Mouse (Mus musculus) intestine, postnatal 0 days (tissue): Measurements from ENCODE around the gene Hgfac. TPM values are rescaled to one million over a fixed set of nuclear protein-coding genes. Genes with fewer than 3 reads are reported as not detected.

Experiments
- ATAC-seq: fragments of 200-750 bp; cut with Nextera tagmentation; 2 replicates; pipeline ENCODE4 v1.8.0; 2017; ENCODE audit warnings: mild to moderate bottlenecking, moderate TSS enrichment, moderate library complexity
- H3K27ac ChIP-seq: fragments of 300-500 bp; sonication (generic); 2 replicates; pipeline ENCODE4 v1.5.1; 2014; ENCODE audit warnings: mild to moderate bottlenecking, low read depth, low read length, moderate library complexity
- H3K27me3 ChIP-seq: fragments of 300-500 bp; sonication (generic); replicated peaks from 2 replicates; pipeline ENCODE4 v1.6.1; 2014; ENCODE audit warnings: low read length, mixed read lengths; ENCODE audit not compliant: control insufficient read depth, insufficient read depth
- H3K36me3 ChIP-seq: fragments of 300-500 bp; sonication (generic); 2 replicates; pipeline ENCODE4 v1.6.1; 2014; ENCODE audit warnings: mild to moderate bottlenecking, moderate library complexity; ENCODE audit not compliant: control insufficient read depth, insufficient read depth
- H3K4me1 ChIP-seq: fragments of 300-500 bp; sonication (generic); replicated peaks from 2 replicates; pipeline ENCODE4 v1.6.1; 2014; ENCODE audit warnings: antibody characterized with exemption, low read length, mixed read lengths; ENCODE audit not compliant: control insufficient read depth, insufficient read depth
- H3K4me2 ChIP-seq: fragments of 300-500 bp; sonication (generic); replicated peaks from 2 replicates; pipeline ENCODE4 v1.6.1; 2014; ENCODE audit warnings: low read depth, mild to moderate bottlenecking, moderate library complexity
- H3K4me3 ChIP-seq: fragments of 300-500 bp; sonication (generic); 2 replicates; pipeline ENCODE4 v1.5.1; 2014; ENCODE audit warnings: low read depth, low read length
- H3K9ac ChIP-seq: fragments of 300-500 bp; sonication (generic); 2 replicates; pipeline ENCODE4 v1.6.1; 2014; ENCODE audit warnings: mild to moderate bottlenecking, low read depth, low read length
- H3K9me3 ChIP-seq: fragments of 300-500 bp; sonication (generic); 2 replicates; pipeline ENCODE4 v1.6.1; 2016; ENCODE audit warnings: mixed run types; ENCODE audit not compliant: control insufficient read depth
- CTCF ChIP-seq: sonication (generic); IDR thresholded peaks from 2 replicates; pipeline ENCODE4 v1.5.1; 2016; ENCODE audit warnings: low read depth, mild to moderate bottlenecking, control low read depth, antibody characterized with exemption, moderate library complexity
- WGBS: fragments of 180-500 bp; shearing (Covaris S2); extraction: QIAGEN DNeasy Blood & Tissue Kit; methylation state at CpG from one replicate; pipeline ENCODE4 v1.1.7; 2014; 5-methylcytosine and 5-hydroxymethylcytosine counted together
- polyA plus RNA-seq: library from polyadenylated mRNA; unstranded; fragments of >200 nt; fragmentation: Nextera tagmentation; extraction: Ambion mirVana; gene quantifications from 2 replicates; pipeline ENCODE4 v1.2.1, GENCODE M21; 2015

Gene Hgfac
- polyA plus RNA-seq, 1 experiment from 2014 or later, result 10.5 TPM

GRCm38 (mm10) chr5:35069841-35070240 is 28.5 kb downstream of the Hgfac start:
- H3K36me3 ChIP-seq, result no peaks in the 10 kb centered on the region
- H3K27me3 ChIP-seq, result no peaks in the 10 kb centered on the region
- no peak overlapping the region for H3K9ac ChIP-seq
- H3K4me3 ChIP-seq, result no peak overlapping the region
- no peaks in the 10 kb centered on the region for H3K9me3 ChIP-seq
- H3K27ac ChIP-seq, result no peak overlapping the region
- no peak for TF ChIP-seq CTCF
- no peaks in the 10 kb centered on the region for H3K4me1 ChIP-seq
- 84% methylated on average over 2 of the region's 2 CpGs for WGBS
- ATAC-seq, result no peak
- H3K4me2 ChIP-seq, result no peak overlapping the region

GRCm38 (mm10) chr5:35070314-35070713 is 29.0 kb downstream of the Hgfac start:
- WGBS, result 86% methylated on average over 8 of the region's 8 CpGs
- no peak for TF ChIP-seq CTCF
- Histone ChIP-seq H3K36me3 (no peaks in the 10 kb centered on the region), H3K27ac (no peak overlapping the region), H3K9ac (no peak overlapping the region), H3K27me3 (no peaks in the 10 kb centered on the region), H3K4me1 (no peaks in the 10 kb centered on the region), H3K4me3 (no peak overlapping the region), H3K9me3 (no peaks in the 10 kb centered on the region), H3K4me2 (no peak overlapping the region)
- no peak for ATAC-seq

- TF ChIP-seq CTCF, result no peak
- Histone ChIP-seq H3K4me1 (no peaks in the 10 kb centered on the region), H3K4me3 (no peak overlapping the region), H3K27me3 (no peaks in the 10 kb centered on the region), H3K4me2 (no peak overlapping the region), H3K36me3 (no peaks in the 10 kb centered on the region), H3K27ac (no peak overlapping the region), H3K9ac (no peak overlapping the region), H3K9me3 (no peaks in the 10 kb centered on the region)
- no peak for ATAC-seq
- WGBS, result 58% methylated on average over 7 of the region's 7 CpGs
Observed at GRCm38 (mm10) chr5:35070953-35071352, 29.6 kb downstream of the Hgfac start.

- no peaks in the 10 kb centered on the region for H3K27me3 ChIP-seq
- H3K4me1 ChIP-seq, result no peaks in the 10 kb centered on the region
- no peak overlapping the region for H3K4me3 ChIP-seq
- no peaks in the 10 kb centered on the region for H3K9me3 ChIP-seq
- no peak overlapping the region for H3K4me2 ChIP-seq
- no peaks in the 10 kb centered on the region for H3K36me3 ChIP-seq
- no peak for ATAC-seq
- H3K27ac ChIP-seq, result no peak overlapping the region
- WGBS, result 84% methylated on average over 6 of the region's 6 CpGs
- no peak overlapping the region for H3K9ac ChIP-seq
- no peak for TF ChIP-seq CTCF
Observed at GRCm38 (mm10) chr5:35071855-35072254, 30.5 kb downstream of the Hgfac start.

GRCm38 (mm10) chr5:35073235-35073634 is 31.9 kb downstream of the Hgfac start:
- H3K4me3 ChIP-seq, result no peak overlapping the region
- no peak for ATAC-seq
- H3K27me3 ChIP-seq, result no peaks in the 10 kb centered on the region
- H3K4me2 ChIP-seq, result no peak overlapping the region
- no peaks in the 10 kb centered on the region for H3K9me3 ChIP-seq
- no peak overlapping the region for H3K27ac ChIP-seq
- H3K4me1 ChIP-seq, result no peaks in the 10 kb centered on the region
- 69% methylated on average over 11 of the region's 11 CpGs for WGBS
- no peaks in the 10 kb centered on the region for H3K36me3 ChIP-seq
- TF ChIP-seq CTCF, result no peak
- no peak overlapping the region for H3K9ac ChIP-seq

GRCm38 (mm10) chr5:35073992-35074391 is 32.7 kb downstream of the Hgfac start:
- Histone ChIP-seq H3K9ac (no peak overlapping the region), H3K4me3 (no peak overlapping the region), H3K4me2 (no peak overlapping the region), H3K27me3 (no peaks in the 10 kb centered on the region), H3K9me3 (no peaks in the 10 kb centered on the region), H3K4me1 (no peaks in the 10 kb centered on the region), H3K36me3 (no peaks in the 10 kb centered on the region), H3K27ac (no peak overlapping the region)
- TF ChIP-seq CTCF, result no peak
- 70% methylated on average over 9 of the region's 9 CpGs for WGBS
- no peak for ATAC-seq

- H3K27ac ChIP-seq, result no peak overlapping the region
- H3K36me3 ChIP-seq, result no peaks in the 10 kb centered on the region
- H3K4me2 ChIP-seq, result no peak overlapping the region
- no peaks in the 10 kb centered on the region for H3K4me1 ChIP-seq
- no peak for ATAC-seq
- H3K27me3 ChIP-seq, result no peaks in the 10 kb centered on the region
- H3K4me3 ChIP-seq, result no peak overlapping the region
- no peaks in the 10 kb centered on the region for H3K9me3 ChIP-seq
- no peak for TF ChIP-seq CTCF
- H3K9ac ChIP-seq, result no peak overlapping the region
- 76% methylated on average over 1 of the region's 1 CpGs for WGBS
Observed at GRCm38 (mm10) chr5:35076369-35076768, 35.1 kb downstream of the Hgfac start.
